Mouse (Mus musculus) fat pad, adult 2 months (tissue): ENCODE data around the gene Kalrn.

Experiments used
- DNase-seq: peaks from one replicate; pipeline ENCODE4 v3.0.0-alpha.2; 2011; ENCODE audit warnings: low read depth, low spot score; ENCODE audit errors: extremely low read depth

The Kalrn gene

DNA sequence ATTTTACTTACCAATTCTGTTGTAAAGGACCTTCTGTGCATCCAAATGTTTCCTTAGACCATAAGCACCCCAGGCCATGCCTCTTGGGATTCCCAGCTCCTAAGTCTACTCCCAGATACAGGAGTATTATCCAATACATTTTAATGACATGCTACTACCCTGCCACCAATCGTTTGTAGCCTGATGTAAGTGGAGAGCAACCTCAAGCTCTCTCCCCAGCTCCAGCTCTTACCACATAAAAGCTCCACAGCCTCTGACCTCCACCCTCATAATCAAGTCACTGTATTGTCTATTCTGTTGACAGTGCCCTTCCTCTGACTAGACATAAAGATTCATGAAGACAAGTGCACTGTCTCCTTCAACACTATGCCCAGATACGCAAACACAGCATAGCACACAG lies 67.3 kb downstream of the Kalrn start:
- no peak for DNase-seq

- no peak for DNase-seq
Measured at GRCm38 (mm10) chr16:34504250-34504649, 69.1 kb downstream of the Kalrn start.

DNA sequence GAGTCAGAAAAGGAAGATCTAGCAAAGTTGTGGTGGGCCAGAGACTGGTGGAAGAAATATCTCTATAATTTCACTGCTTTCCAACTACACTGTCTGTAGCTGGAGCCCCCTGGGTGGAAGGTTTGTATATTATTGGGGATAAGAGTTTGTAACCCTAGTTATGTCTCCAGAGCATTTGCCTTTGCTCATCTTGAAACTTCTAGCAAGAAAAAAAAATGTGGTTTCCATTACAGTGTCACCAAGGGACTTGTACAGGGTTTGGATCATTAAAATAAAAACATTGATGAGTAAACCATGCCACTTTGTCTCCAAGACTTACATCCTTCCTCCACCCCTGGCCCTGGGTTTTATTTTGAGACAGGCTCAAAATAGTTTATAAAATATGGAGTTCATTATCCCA lies 71.2 kb downstream of the Kalrn start:
- no peak for DNase-seq

DNA sequence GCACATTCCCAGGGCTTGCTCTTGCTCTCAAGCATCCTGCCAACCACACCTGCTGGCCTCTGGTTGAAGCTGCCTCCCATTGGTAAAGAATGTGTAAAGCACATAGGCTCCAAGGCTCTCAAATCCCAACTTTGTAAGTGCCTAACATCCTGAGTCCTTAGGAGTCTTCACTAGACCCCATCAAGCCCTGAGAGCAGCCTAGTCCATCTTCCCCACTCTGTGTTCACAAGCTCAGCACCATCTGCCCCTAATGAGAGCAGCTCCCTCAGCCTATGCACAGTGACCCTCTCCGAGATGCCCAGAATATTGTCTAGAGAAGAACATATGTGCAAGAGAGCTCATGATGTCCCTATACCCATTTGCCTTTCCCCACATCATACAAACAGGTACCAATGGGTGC lies 78.6 kb downstream of the Kalrn start:
- DNase-seq: no peak

- DNase-seq: no peak
Measured at GRCm38 (mm10) chr16:34493914-34494313, 79.4 kb downstream of the Kalrn start.

- no peak for DNase-seq
Measured at GRCm38 (mm10) chr16:34491225-34491624, 82.1 kb downstream of the Kalrn start.

GRCm38 (mm10) chr16:34490506-34490905 lies 82.8 kb downstream of the Kalrn start:
- no peak for DNase-seq

DNA sequence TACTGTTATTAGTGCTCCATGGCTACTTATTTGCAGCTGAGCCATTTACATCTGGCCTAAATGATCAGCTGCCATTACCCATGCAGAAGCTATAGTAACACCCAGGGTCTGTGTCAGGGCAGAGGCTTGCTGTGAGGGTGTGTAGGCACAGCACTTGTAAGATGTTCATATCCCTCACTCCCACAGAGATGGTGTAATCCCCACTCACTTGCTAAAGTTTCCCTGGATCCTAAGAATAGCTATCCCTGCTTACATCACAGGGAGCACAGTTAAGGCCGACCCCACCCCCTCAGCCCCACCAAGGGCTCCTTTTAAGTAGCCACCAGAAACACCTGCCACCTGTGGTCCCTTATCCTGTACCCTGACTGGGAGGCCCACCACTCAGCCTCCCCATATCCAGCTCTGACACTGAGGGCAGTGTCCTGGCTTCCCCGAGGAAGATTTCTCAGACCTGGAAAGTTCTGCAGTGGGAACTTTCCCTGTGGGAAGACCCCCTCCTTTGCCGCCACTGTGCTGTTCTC lies 83.5 kb downstream of the Kalrn start:
- no peak for DNase-seq

- DNase-seq: no peak
Measured at GRCm38 (mm10) chr16:34487823-34488222, 85.5 kb downstream of the Kalrn start.

DNA sequence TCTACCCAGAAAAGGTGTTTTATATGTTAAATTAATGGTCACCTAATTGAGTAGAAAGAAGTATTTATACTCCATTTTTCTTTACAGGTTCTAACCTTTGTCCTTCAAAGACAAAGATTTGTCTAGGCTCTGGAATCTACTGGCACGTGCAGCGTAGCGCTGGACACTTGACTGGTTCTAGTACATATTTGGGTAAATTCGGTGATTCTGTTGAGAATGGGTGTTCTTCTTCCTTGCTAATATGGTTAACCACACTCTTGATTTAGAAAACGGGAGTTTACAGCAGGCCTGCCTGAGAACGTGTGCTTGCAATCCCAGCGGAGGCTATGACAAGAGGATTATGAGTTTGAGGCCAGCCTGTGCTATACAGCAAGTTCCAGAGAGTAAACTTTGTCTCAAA lies 86.1 kb downstream of the Kalrn start:
- DNase-seq: no peak

DNA sequence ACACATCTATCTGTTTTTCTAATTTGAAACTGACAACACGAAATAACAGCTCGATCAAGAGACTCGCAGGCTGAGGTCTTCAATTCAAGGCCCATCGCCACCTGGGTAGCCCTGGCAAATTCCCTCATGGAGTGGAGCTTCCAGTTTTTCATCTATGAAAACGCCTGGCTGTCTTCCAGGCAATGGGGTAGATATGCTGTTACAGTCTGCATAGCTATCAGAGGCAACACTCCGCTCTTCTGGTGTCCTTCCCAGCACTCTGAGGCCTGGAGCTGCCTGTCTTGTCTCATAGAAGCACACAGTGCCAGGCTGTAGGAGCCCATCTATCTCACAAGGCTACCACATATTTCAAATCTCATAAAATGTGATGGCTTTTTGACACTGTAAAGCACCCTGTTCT lies 87.8 kb downstream of the Kalrn start:
- DNase-seq: no peak

GRCm38 (mm10) chr16:34484921-34485320 lies 88.4 kb downstream of the Kalrn start:
- DNase-seq: no peak

DNA sequence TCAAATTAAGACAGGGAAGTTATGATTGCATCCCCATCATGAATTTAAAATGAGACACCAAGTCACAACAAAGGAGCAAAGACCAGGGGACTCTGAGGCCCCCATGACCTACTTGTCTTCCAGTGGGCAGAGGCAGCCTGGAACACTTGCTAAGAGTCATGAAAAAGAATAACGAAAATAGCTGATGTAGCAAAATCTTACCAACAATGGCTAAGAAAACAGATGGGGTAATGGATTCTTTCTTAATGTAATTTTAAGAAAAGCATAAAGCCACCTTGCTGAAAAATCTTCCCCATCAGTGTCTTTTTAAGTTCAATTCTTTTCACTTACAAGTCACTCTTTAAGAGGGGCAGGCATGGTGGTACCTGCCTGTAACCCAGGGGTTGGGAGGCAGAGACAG lies 89.1 kb downstream of the Kalrn start:
- DNase-seq: no peak

DNA sequence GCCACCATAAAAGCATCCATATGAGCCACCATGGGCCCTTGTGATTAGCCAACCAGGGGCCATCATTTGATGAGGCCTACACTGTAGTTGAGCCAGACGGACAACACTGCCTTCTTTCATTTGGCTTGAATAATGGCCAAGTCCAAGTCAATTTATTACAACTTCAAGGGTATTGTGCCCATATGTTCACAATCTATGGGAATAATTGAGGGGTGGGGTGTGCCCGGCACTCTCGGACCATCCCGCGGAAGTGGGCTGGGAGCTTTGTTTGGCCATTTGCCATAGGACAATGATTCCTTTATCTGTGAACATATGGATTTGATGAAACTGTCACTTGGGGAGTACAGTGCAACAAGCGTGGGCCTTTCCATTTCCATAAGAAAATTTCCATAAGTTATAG lies 89.6 kb downstream of the Kalrn start:
- no peak for DNase-seq

DNA sequence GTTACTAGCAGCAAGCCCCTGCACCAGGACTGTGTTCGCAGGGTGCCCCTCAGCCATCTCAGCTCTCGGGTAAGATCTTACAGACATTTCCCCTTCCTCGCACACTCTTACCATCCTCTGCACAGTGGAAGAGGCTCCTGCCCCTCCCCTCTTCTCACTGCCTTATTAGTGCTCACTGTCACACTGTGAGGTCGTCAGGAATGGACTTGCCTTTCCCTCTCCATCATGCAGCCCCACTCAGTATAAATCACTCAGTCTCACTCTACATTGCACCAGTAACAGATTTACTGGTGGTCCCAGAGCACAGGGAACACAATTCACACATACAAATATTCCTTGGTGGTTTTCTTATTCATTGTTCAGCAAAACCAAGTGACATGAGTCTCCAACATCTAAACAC lies 98.6 kb downstream of the Kalrn start:
- DNase-seq: no peak

GRCm38 (mm10) chr16:34473891-34474290 lies 99.4 kb downstream of the Kalrn start:
- DNase-seq: no peak

DNA sequence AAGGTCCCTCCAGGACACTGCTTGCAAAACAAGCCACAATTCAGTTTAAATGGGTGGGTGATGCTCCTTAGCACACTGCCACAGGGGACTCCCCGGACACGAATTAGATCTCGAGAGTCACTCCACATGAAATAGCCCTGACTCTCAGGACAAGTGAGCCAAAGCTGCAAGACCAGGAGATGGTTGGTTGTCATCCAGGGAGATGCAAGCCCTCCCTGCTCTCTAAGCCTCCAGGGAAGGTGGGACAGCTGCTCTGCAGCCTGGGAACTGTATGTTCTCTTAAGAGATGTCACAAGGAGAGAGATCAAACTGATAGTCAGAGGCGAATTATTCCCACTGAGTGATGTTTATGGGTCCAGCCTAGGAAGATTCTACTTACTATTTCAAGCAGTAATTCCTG lies 101.9 kb downstream of the Kalrn start:
- DNase-seq: no peak

GRCm38 (mm10) chr16:34470343-34470742 lies 103.0 kb downstream of the Kalrn start:
- DNase-seq: no peak

DNA sequence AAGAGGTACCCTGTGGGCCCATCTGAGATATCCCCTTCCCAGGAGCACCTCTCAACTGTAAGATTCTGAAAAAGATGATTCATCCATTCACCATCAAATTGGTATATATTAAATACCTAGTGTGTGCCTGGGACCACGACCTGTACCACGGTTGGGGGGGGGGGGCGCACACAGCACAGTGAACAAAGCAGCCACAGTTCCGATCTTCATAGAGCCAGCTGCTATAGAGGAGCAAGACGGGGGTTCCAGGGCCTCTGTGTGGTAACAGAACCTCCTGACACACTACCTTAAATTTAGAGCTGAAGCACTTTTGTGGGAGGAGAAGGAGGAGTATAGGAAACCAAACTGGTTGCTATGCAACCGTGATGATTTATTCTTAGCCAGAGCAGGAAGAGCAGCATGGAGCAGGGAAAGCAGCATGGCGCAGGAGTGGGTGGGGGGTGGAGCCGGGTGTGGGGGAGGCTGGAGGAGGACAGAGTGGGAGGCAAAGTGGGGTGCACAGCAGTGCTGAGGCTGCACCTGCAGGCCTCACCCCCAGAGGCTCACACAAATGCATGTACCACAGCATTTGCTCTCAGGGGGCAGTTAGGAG lies 104.0 kb downstream of the Kalrn start:
- DNase-seq: no peak

DNA sequence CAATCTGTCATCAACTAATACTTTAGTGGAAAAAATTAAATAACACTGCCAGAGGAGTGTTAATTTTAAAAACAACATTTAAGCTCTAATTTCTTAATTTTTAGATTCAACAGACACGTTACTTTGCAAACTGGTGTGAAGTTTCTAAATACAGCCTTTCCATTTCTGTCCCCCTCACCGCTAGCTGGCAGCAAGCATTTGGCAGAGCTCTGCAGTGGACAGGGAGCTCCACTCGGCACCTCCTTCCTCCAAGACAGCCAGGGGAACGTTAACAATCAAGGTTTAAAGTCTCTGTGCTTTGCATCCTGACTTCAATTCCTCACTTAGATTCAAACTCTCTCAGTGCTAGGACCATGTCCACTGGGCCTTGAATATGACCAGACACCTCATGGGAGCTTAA lies 106.7 kb downstream of the Kalrn start:
- no peak for DNase-seq

GRCm38 (mm10) chr16:34456314-34456713 lies 117.0 kb downstream of the Kalrn start:
- no peak for DNase-seq

- DNase-seq: no peak
Measured at GRCm38 (mm10) chr16:34445666-34446065, 127.7 kb downstream of the Kalrn start.

DNA sequence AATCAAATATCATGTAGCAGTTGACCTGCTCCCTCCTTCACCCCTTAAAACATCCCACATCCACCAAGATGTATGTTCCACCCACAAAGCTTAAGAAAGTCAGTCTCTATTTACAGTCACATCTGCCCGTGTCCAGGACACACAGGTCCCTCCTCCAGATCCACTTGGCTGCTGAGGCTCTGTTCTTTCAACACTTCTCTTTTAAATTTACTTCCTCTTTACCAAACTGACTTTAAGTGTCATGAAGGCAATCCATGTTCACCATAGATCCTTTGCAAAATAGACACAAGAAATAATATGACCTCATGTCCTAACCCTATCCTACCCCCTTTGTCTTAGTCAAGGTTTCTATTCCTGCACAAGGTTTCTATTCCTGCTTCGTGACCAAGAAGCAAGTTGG lies 131.6 kb downstream of the Kalrn start:
- DNase-seq: no peak
